Mouse (Mus musculus) CH12.LX (cell line): ENCODE data around the gene Snrpg. TPM values are rescaled to one million over a fixed set of nuclear protein-coding genes. Genes with fewer than 3 reads are reported as not detected.
A peak's percentile ranks its signal among the peaks of the same experiment; 100 is the strongest.

Experiments used
- DNase-seq: peaks from one replicate; pipeline ENCODE4 v3.0.0-alpha.2; 2013; ENCODE audit errors: extremely low read depth
- H3K27ac ChIP-seq: 2 replicates; pipeline ENCODE4 v1.5.1; 2012; ENCODE audit warnings: low read depth, mild to moderate bottlenecking, control low read depth, moderate library complexity; ENCODE audit not compliant: insufficient read depth
- H3K27me3 ChIP-seq: replicated peaks from 2 replicates; pipeline ENCODE3; 2012; ENCODE audit warnings: inconsistent platforms
- H3K36me3 ChIP-seq, 2 experiments: replicated peaks in 1 of 2; 2 replicates each; pipeline versions ENCODE3 to v1.6.1; 2012; ENCODE audit warnings: inconsistent platforms in 1 of 2, low read length in 1 of 2, mild to moderate bottlenecking in 1 of 2, mixed read lengths in 1 of 2, moderate library complexity in 1 of 2; ENCODE audit not compliant: control insufficient read depth in 1 of 2, insufficient read depth in 1 of 2
- H3K4me1 ChIP-seq, 2 experiments: 2 replicates each; pipeline ENCODE4 v1.6.1; 2012; ENCODE audit warnings: inconsistent platforms in 1 of 2, moderate library complexity in 1 of 2; ENCODE audit not compliant: insufficient read depth in 2 of 2, control insufficient read depth in 1 of 2
- H3K4me2 ChIP-seq: 2 replicates; pipeline ENCODE4 v1.6.1; 2012; ENCODE audit warnings: low read depth, mild to moderate bottlenecking, control low read depth; ENCODE audit not compliant: poor library complexity, insufficient read depth, severe bottlenecking
- H3K4me3 ChIP-seq, 3 experiments: fragments of 150-350 bp in 1 of 3; sonication (generic) in 1 of 3; replicated peaks in 1 of 3; 2 replicates each; pipeline versions ENCODE3 to v1.5.1; 2011 to 2012; ENCODE audit warnings: low read depth in 2 of 3, low read length in 2 of 3, mild to moderate bottlenecking in 2 of 3, moderate library complexity in 2 of 3, control low read depth in 1 of 3, improper control_type of control experiment in 1 of 3, inconsistent platforms in 1 of 3, mixed read lengths in 1 of 3; ENCODE audit not compliant: poor library complexity in 1 of 3
- H3K79me2 ChIP-seq: replicated peaks from 2 replicates; pipeline ENCODE4 v1.6.1; 2012; ENCODE audit warnings: mild to moderate bottlenecking, moderate library complexity; ENCODE audit not compliant: control insufficient read depth, poor library complexity, insufficient read depth, severe bottlenecking; ENCODE audit errors: extremely low read depth
- H3K9ac ChIP-seq: 2 replicates; pipeline ENCODE4 v1.6.1; 2012; ENCODE audit warnings: low read depth, mild to moderate bottlenecking, control low read depth, moderate library complexity; ENCODE audit not compliant: insufficient read depth
- H3K9me3 ChIP-seq: replicated peaks from 2 replicates; pipeline ENCODE3; 2012; ENCODE audit warnings: low read length, inconsistent platforms, mixed read lengths
- CTCF ChIP-seq, 2 experiments: IDR thresholded peaks in 1 of 2; conservative IDR thresholded peaks in 1 of 2; 2 replicates each; pipeline ENCODE4 v1.5.1; 2011 to 2012; ENCODE audit warnings: low read depth in 2 of 2, low read length in 2 of 2, improper control_type of control experiment in 1 of 2, inconsistent platforms in 1 of 2, mild to moderate bottlenecking in 1 of 2, moderate library complexity in 1 of 2
- ELF1 ChIP-seq: IDR thresholded peaks from 2 replicates; pipeline ENCODE4 v1.6.1; 2014; ENCODE audit warnings: low read depth, mild to moderate bottlenecking, inconsistent platforms, low read length, improper control_type of control experiment
- EP300 ChIP-seq: IDR thresholded peaks from 2 replicates; pipeline ENCODE4 v1.6.1; 2011; ENCODE audit warnings: low read length, improper control_type of control experiment
- HCFC1 ChIP-seq: IDR thresholded peaks from 2 replicates; pipeline ENCODE4 v1.6.1; 2012; ENCODE audit warnings: low read depth, mild to moderate bottlenecking, inconsistent platforms, low read length, improper control_type of control experiment
- JUN ChIP-seq: IDR thresholded peaks from 2 replicates; pipeline ENCODE4 v1.6.1; 2011; ENCODE audit warnings: low read depth, mild to moderate bottlenecking, low read length, improper control_type of control experiment, moderate library complexity; ENCODE audit not compliant: insufficient read depth
- MAX ChIP-seq: IDR thresholded peaks from 2 replicates; pipeline ENCODE4 v1.6.1; 2011; ENCODE audit warnings: low read length, improper control_type of control experiment
- MXI1 ChIP-seq: IDR thresholded peaks from 2 replicates; pipeline ENCODE4 v1.6.1; 2011; ENCODE audit warnings: mild to moderate bottlenecking, low read depth, low read length, improper control_type of control experiment
- MYC ChIP-seq: IDR thresholded peaks from 2 replicates; pipeline ENCODE4 v1.6.1; 2011; ENCODE audit warnings: low read depth, mild to moderate bottlenecking, improper control_type of control experiment, low read length
- PAX5 ChIP-seq: IDR thresholded peaks from 2 replicates; pipeline ENCODE4 v1.6.1; 2012; ENCODE audit warnings: low read length, inconsistent platforms, mixed read lengths
- RAD21 ChIP-seq: IDR thresholded peaks from 2 replicates; pipeline ENCODE4 v1.6.1; 2011; ENCODE audit warnings: low read depth, mild to moderate bottlenecking, low read length, improper control_type of control experiment, moderate library complexity
- SMC3 ChIP-seq: IDR thresholded peaks from 2 replicates; pipeline ENCODE4 v1.6.1; 2011; ENCODE audit warnings: low read depth, low read length, improper control_type of control experiment
- USF2 ChIP-seq: conservative IDR thresholded peaks from 2 replicates; pipeline ENCODE4 v1.6.1; 2011; ENCODE audit warnings: low read depth, low read length, improper control_type of control experiment
- ZC3H11A ChIP-seq: IDR thresholded peaks from 2 replicates; pipeline ENCODE4 v1.6.1; 2012; ENCODE audit warnings: low read depth, mild to moderate bottlenecking, inconsistent platforms, low read length, improper control_type of control experiment
- ZKSCAN1 ChIP-seq: IDR thresholded peaks from 2 replicates; pipeline ENCODE4 v1.6.1; 2012; ENCODE audit warnings: low read depth, inconsistent platforms, low read length, improper control_type of control experiment, borderline replicate concordance
- ZMIZ1 ChIP-seq: IDR thresholded peaks from 2 replicates; pipeline ENCODE4 v1.6.1; 2012; ENCODE audit warnings: low read depth, mild to moderate bottlenecking, inconsistent platforms, low read length, improper control_type of control experiment
- ZNF384 ChIP-seq: IDR thresholded peaks from 2 replicates; pipeline ENCODE4 v1.6.1; 2012; ENCODE audit warnings: low read depth, low read length, improper control_type of control experiment, inconsistent platforms
- dilution Hi-C: fragments of 300-500 bp; cut with MboI; formaldehyde crosslinking; loops from 2 replicates; pipeline ENCODE4 v1.14.3; 2020; ENCODE audit warnings: low sequenced_read_pairs; ENCODE audit not compliant: extremely low pct_unique_long_range_greater_than_20kb, extremely low pct_ligation_motif_present
- in situ Hi-C: fragments of 300-500 bp; cut with MboI; formaldehyde crosslinking; loops from 3 replicates; pipeline ENCODE4 v1.14.3; 2019; ENCODE audit warnings: low sequenced_read_pairs, low pct_ligation_motif_present, low pct_unique_long_range_greater_than_20kb, mixed read lengths
- polyA plus RNA-seq: library from polyadenylated mRNA; unstranded; fragments of >175 nt; gene quantifications from 2 replicates; pipeline ENCODE4 v1.2.1, GENCODE M21; 2012; ENCODE audit warnings: low read depth; ENCODE audit not compliant: insufficient read length
- total RNA-seq, 2 experiments: library from RNA; depleted of rRNA; stranded (reverse); fragments of 300-350 nt in 1 of 2; fragments of >200 nt in 1 of 2; gene quantifications; 2 replicates each; pipeline ENCODE4 v1.2.3; 2012 to 2014

The Snrpg gene
- total and polyA plus RNA-seq, 3 experiments: 146 to 462 (median 446) TPM

GRCm38 (mm10) chr6:86361373-86361772 lies 9.7 kb upstream of the Snrpg start:
- in situ Hi-C loops: loop anchor here (5.0 to 25.0 kb wide), 2 partner anchors 234 to 349 kb away; partner anchors contain the start of gene Figla
- Histone ChIP-seq H3K9me3 (peaks cover 6% of the 10 kb centered on the region), H3K4me3 (no peak overlapping the region), H3K79me2 (peaks cover 7% of the 10 kb centered on the region), H3K4me2 (no peak overlapping the region), H3K27me3 (peaks cover 68% of the 10 kb centered on the region), H3K36me3 (no peaks in the 10 kb centered on the region), H3K9ac (no peak overlapping the region), H3K27ac (no peak overlapping the region), H3K4me1 (peaks cover 0 to 5% of the 10 kb centered on the region in 2 experiments; a peak in 1 of 4 replicates)
- no peak for DNase-seq
- dilution Hi-C loops: no loop called here
- TF ChIP-seq CTCF (conservative IDR thresholded peaks at IDR 0.05 in 1 of 2, IDR thresholded peaks at IDR 0.05 in 1 of 2; ENCODE audit: low read depth in 2 of 2, low read length in 2 of 2) (peak in 1 of 2 experiments; percentile 25; a peak in 1 of 4 replicates), HCFC1 (no peak), USF2 (no peak), EP300 (no peak)

GRCm38 (mm10) chr6:86364442-86365141 lies 6.5 kb upstream of the Snrpg start:
- Histone ChIP-seq H3K9me3 (peaks cover 6% of the 10 kb centered on the region), H3K36me3 (peaks cover 9 to 24% of the 10 kb centered on the region in 2 experiments), H3K4me1 (peaks cover 0 to 16% of the 10 kb centered on the region in 2 experiments; a peak in 3 of 4 replicates), H3K79me2 (peaks cover 18% of the 10 kb centered on the region), H3K9ac (peak overlapping the region; percentile 72), H3K4me3 (peak overlapping the region; percentile 37 to 92 (median 71)), H3K27me3 (peaks cover 38% of the 10 kb centered on the region), H3K4me2 (peak overlapping the region; percentile 98), H3K27ac (0 out of 2 replicates have a peak overlapping the region, but pooled peaks have one; percentile 8)
- in situ Hi-C loops: loop anchor here (5.0 to 25.0 kb wide), 3 partner anchors 38 to 352 kb away; partner anchors contain the start of genes Figla and Tia1
- TF ChIP-seq MAX: no peak; the same call in none of the 2 replicates
- no peak for TF ChIP-seq PAX5
- TF ChIP-seq ZC3H11A: peak; percentile 12; the same call in 1 of the 2 replicates
- peak; percentile 18; the same call in 1 of the 2 replicates for TF ChIP-seq MYC
- TF ChIP-seq MXI1: peak; percentile 45
- no peak for TF ChIP-seq JUN
- no peak for TF ChIP-seq ELF1
- TF ChIP-seq ZMIZ1: no peak
- TF ChIP-seq SMC3: peak; percentile 75
- peak; percentile 91 for TF ChIP-seq ZNF384
- TF ChIP-seq RAD21: peak; percentile 95
- peak; percentile 90 to 97 for TF ChIP-seq CTCF (conservative IDR thresholded peaks at IDR 0.05 in 1 of 2, IDR thresholded peaks at IDR 0.05 in 1 of 2; ENCODE audit: low read depth in 2 of 2, low read length in 2 of 2)
- no peak for TF ChIP-seq ZKSCAN1
- TF ChIP-seq EP300: no peak
- peak; percentile 80 for DNase-seq
- dilution Hi-C loops: no loop called here
